Mouse (Mus musculus): ENCODE measurements at regions not wholly inside any gene's neighbourhood (a gene's known extent, or its start where the extent isn't known, plus 50 kb on each side); places are given as distances from the start of the nearest gene placed in this dataset.

DNA sequence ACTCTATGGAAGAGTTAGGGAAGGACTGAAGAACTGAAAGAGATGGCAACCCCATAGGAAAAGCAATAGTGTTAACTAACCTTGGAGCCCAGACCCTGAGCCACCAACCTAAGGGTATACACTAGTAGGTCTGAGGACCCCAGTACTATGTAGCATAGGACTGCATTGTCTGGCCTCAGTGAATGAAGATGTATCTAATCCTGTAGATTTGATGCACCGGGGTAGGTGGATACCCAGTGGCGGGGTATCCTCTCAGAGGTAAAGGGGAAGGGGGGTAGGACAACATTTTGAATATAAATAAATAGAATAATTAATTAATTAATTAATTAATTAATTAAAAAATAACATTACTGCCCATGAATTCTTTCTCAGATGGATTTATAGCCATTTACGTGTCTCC is 387.9 kb upstream of the 4921530L21Rik start:
- Histone ChIP-seq H3K4me3 (replicated peaks) (no peak overlapping the region), H3K9me3 (no peaks in the 10 kb centered on the region), H3K27me3 (no peaks in the 10 kb centered on the region), H3K4me2 (replicated peaks) (no peak overlapping the region), H3K36me3 (no peaks in the 10 kb centered on the region), H3K9ac (replicated peaks) (no peak overlapping the region), H3K27ac (no peak overlapping the region), H3K4me1 (replicated peaks) (no peaks in the 10 kb centered on the region)
- WGBS, result 99% methylated on average over 3 of the region's 3 CpGs
- ATAC-seq, result no peak

DNA sequence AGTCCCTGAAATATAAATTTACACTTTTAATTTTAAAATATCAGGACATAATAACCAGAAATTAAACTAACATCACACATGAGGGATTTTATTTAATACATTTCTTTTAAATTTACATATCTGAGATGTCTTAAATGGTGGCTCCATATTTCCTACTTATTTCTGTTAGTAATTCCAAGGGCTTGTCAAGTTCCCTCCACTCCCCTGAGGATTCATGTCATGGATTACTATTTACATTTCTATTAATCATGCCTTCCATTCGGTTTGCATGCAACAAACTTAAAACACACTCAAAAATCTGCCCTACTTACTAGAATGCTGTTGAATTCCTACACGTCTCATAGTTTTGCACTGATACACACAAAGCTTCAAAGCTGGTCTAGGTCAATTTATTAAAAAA is 387.1 kb upstream of the 4921530L21Rik start:
- Histone ChIP-seq H3K36me3 (no peaks in the 10 kb centered on the region), H3K9me3 (no peaks in the 10 kb centered on the region), H3K27me3 (no peaks in the 10 kb centered on the region), H3K4me3 (replicated peaks) (no peak overlapping the region), H3K4me1 (replicated peaks) (no peaks in the 10 kb centered on the region), H3K4me2 (replicated peaks) (no peak overlapping the region), H3K27ac (no peak overlapping the region), H3K9ac (replicated peaks) (no peak overlapping the region)
- ATAC-seq, result 0 out of 2 replicates have a peak, but pooled peaks have one; percentile 48
- WGBS, result 37% methylated on average over 2 of the region's 2 CpGs

DNA sequence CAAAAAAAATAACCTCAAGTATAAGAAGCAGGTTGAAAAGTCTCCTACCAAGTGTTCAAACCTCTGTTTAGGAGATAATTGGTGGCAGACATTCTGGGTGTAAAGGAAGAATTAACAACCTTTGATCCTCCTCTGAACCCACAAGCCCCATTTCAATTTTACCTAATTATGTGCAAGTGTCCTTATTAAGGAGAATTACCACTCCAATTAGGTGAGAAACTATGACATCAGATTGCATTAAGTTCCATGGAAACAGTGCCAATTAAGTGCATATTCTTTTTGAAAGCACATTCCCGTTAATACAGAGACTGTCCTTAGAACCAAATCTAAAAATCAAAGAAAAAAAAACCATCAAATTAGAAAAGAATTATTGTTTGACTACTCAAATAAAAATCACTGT is 366.0 kb upstream of the 4921530L21Rik start:
- Histone ChIP-seq H3K9ac (replicated peaks) (no peak overlapping the region), H3K36me3 (no peaks in the 10 kb centered on the region), H3K4me3 (replicated peaks) (no peak overlapping the region), H3K27me3 (no peaks in the 10 kb centered on the region), H3K4me1 (replicated peaks) (no peaks in the 10 kb centered on the region), H3K9me3 (no peaks in the 10 kb centered on the region), H3K27ac (no peak overlapping the region), H3K4me2 (replicated peaks) (no peak overlapping the region)
- no peak for ATAC-seq
- 68% methylated on average over 1 of the region's 1 CpGs for WGBS

DNA sequence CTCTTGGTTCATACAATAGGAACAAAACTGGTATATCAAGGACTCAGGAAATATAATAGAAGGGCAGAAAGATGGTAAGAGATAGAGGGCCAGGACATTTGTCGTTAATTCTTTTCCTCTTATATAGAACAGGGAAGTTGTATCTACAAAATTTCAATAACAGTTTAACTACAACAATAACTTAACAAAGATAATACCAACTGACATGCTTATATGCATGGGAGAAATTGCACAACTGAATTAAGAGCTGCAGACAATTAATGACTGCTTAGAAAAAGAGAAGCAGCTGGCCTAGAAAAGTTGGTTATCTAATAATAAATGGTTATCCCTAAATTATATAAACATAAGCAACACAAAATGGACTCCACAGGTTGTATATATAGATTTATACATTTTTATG is 362.2 kb upstream of the 4921530L21Rik start:
- H3K9me3 ChIP-seq, result no peaks in the 10 kb centered on the region
- H3K9ac ChIP-seq (replicated peaks), result no peak overlapping the region
- H3K4me2 ChIP-seq (replicated peaks), result no peak overlapping the region
- H3K4me3 ChIP-seq (replicated peaks), result no peak overlapping the region
- no peak overlapping the region for H3K27ac ChIP-seq
- H3K27me3 ChIP-seq, result no peaks in the 10 kb centered on the region
- H3K4me1 ChIP-seq (replicated peaks), result no peaks in the 10 kb centered on the region
- no peaks in the 10 kb centered on the region for H3K36me3 ChIP-seq
- WGBS, result 81% methylated on average over 1 of the region's 1 CpGs
- ATAC-seq, result no peak

DNA sequence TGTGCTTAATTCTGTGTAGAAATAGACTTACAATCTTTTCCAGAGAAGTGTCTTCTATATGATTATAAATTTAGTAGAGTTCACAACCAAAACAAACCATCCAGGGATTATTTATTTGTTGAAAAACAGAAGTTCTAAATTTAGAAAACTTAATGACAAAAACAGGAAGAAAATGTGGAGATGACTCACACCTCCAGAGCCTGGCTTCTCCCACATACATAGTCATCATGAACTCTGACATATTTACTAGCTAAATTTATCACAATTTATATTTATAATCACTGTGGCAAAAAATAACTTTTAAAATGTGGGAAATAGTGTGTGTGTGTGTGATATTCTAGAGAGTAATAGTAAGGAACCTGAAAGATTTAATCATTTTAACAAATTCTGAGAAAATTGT is 337.2 kb upstream of the 4921530L21Rik start:
- no peaks in the 10 kb centered on the region for H3K4me1 ChIP-seq (replicated peaks)
- no peak overlapping the region for H3K4me3 ChIP-seq (replicated peaks)
- no peak overlapping the region for H3K27ac ChIP-seq
- H3K9me3 ChIP-seq, result no peaks in the 10 kb centered on the region
- H3K4me2 ChIP-seq (replicated peaks), result no peak overlapping the region
- no peak overlapping the region for H3K9ac ChIP-seq (replicated peaks)
- no peaks in the 10 kb centered on the region for H3K36me3 ChIP-seq
- ATAC-seq, result no peak
- no peaks in the 10 kb centered on the region for H3K27me3 ChIP-seq

DNA sequence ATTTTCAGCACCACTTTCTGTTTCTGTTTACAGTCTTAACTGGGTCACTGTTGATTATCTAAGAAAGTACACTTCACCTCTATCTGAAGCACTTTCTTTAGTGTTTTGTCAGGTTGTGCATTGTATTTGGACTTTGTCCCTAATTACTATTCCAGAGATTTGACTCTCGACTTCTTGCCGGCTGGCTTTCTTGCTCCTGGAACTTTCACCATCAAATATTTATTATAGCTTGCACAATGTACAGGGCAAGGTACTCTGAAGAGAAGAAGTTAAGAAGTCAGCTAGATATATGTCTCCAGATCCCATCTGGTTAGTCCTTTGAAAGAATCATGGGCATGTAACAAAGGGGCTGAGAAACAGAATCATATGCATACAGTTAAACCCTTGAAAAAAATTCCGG is 290.0 kb upstream of the 4921530L21Rik start:
- Histone ChIP-seq H3K27me3 (no peaks in the 10 kb centered on the region), H3K9me3 (no peaks in the 10 kb centered on the region), H3K27ac (no peak overlapping the region), H3K9ac (replicated peaks) (no peak overlapping the region), H3K36me3 (no peaks in the 10 kb centered on the region), H3K4me1 (replicated peaks) (no peaks in the 10 kb centered on the region), H3K4me2 (replicated peaks) (no peak overlapping the region), H3K4me3 (replicated peaks) (no peak overlapping the region)
- 83% methylated on average over 3 of the region's 3 CpGs for WGBS
- ATAC-seq, result no peak

DNA sequence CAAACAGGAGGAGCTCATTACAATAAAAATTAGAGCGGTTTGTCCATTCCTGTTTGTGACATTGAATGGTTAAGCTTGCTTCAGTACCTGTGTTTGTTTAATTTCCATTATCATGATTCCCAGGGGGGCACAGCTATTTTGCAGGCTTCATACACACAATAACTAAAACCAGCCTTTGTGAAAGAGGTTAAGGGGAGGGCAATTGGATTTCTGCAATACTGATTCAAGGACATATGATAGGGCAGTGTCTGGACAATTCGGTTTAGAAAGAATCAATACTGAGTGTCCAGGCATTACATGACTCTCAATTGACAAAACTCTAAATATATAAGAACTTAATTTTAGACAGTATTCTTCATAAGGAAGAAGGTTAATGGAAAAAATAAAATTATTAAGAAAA is 284.7 kb upstream of the 4921530L21Rik start:
- no peaks in the 10 kb centered on the region for H3K36me3 ChIP-seq
- H3K4me1 ChIP-seq (replicated peaks), result 0 out of 2 replicates have a peak, but pooled peaks cover 3% of the 10 kb centered on the region
- H3K27ac ChIP-seq, result no peak overlapping the region
- H3K4me3 ChIP-seq (replicated peaks), result no peak overlapping the region
- 47% methylated on average over 2 of the region's 2 CpGs for WGBS
- no peaks in the 10 kb centered on the region for H3K9me3 ChIP-seq
- no peak overlapping the region for H3K4me2 ChIP-seq (replicated peaks)
- H3K9ac ChIP-seq (replicated peaks), result no peak overlapping the region
- ATAC-seq, result 0 out of 2 replicates have a peak, but pooled peaks have one; percentile 37
- H3K27me3 ChIP-seq, result no peaks in the 10 kb centered on the region

DNA sequence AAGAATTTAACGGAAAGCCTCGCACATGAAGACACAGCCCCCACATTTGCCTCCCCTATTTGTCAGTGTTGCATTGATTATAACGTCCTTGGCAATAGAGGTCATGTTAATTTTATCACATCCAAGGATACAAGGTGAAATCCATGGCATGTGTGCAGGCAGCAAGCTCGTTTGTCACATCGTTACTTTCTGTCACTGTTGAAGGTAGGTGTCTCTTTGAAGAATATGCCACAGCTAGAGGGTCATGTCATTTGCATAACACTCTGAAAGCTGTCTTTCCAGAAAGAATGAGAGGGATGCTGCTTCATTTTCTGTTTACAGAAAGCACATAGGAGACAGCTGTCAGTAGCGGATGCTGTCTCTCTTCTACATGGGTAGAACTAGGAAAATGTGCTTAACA is 235.1 kb upstream of the 4921530L21Rik start:
- WGBS, result 46% methylated on average over 6 of the region's 6 CpGs
- Histone ChIP-seq H3K9ac (replicated peaks) (no peak overlapping the region), H3K27me3 (no peaks in the 10 kb centered on the region), H3K9me3 (no peaks in the 10 kb centered on the region), H3K4me3 (replicated peaks) (no peak overlapping the region), H3K27ac (peak overlapping the region; percentile 58; the same call in 1 of the 2 replicates), H3K4me2 (replicated peaks) (no peak overlapping the region), H3K36me3 (no peaks in the 10 kb centered on the region), H3K4me1 (replicated peaks) (no peaks in the 10 kb centered on the region)
- 0 out of 2 replicates have a peak, but pooled peaks have one; percentile 14 for ATAC-seq

DNA sequence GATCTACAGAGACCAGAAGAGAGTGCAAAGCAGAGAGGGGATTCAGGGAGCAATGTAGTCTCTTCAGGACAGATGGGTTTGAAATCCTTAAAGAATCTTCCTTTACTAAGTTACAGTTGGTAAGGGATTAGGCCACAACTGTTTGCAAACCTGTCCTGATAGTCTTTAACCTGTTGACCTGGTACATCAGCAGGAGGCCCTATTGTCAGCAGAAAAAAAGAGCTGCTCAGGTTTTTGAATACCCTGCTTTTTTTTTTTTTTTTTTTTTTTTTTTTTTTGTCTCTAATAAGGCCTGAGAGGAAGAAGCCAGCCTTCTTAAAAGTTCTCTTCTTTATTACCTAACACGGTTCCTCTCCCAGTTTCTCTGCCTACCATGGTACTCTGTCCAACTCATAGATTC is 221.5 kb upstream of the 4921530L21Rik start:
- H3K9me3 ChIP-seq, result no peaks in the 10 kb centered on the region
- H3K27me3 ChIP-seq, result no peaks in the 10 kb centered on the region
- H3K27ac ChIP-seq, result no peak overlapping the region
- no peak overlapping the region for H3K4me3 ChIP-seq (replicated peaks)
- H3K4me1 ChIP-seq (replicated peaks), result no peaks in the 10 kb centered on the region
- no peak overlapping the region for H3K4me2 ChIP-seq (replicated peaks)
- no peaks in the 10 kb centered on the region for H3K36me3 ChIP-seq
- H3K9ac ChIP-seq (replicated peaks), result no peak overlapping the region
- ATAC-seq, result no peak
- WGBS, result 24% methylated on average over 1 of the region's 1 CpGs

DNA sequence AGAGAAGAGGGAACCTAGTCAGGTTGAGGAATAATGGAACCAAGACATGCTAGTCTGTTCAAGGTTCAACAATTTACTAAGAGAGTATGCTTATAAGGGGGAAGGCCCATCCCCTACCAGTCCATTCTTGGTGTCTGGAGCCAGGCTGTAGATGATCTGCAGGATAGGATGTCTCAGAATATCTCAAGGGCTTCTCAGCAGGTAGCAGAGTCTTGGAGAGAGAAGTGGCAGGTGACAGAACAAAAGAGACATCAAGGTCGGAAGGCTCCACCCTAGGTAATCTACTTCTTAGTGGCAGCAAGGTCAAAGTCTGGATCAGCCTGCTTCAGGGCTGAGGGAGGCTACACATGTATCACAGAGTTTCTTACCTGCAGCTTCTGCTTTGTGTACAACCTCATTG is 220.2 kb upstream of the 4921530L21Rik start:
- H3K9me3 ChIP-seq, result no peaks in the 10 kb centered on the region
- H3K27me3 ChIP-seq, result no peaks in the 10 kb centered on the region
- H3K27ac ChIP-seq, result no peak overlapping the region
- WGBS, result 94% methylated on average over 1 of the region's 1 CpGs
- no peak overlapping the region for H3K4me2 ChIP-seq (replicated peaks)
- H3K4me1 ChIP-seq (replicated peaks), result no peaks in the 10 kb centered on the region
- H3K9ac ChIP-seq (replicated peaks), result no peak overlapping the region
- H3K36me3 ChIP-seq, result no peaks in the 10 kb centered on the region
- no peak overlapping the region for H3K4me3 ChIP-seq (replicated peaks)
- ATAC-seq, result no peak

DNA sequence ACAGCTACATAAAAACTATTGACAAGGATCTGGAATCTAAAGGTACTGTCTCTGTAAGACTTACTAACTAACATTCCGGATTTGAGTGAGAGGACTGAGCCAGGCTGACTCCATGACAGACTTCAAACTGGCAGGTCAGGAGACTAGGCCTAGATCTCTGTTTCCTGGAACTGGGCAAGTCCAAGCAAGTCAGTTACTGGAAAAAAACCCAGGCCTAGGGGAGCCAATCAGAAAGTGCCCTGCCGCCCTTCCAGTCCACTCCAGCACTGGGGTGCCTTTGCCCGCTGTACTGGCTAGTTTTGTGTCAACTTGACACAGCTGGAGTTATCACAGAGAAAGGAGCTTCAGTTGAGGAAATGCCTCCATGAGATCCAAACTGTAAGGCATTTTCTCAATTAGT is 219.6 kb upstream of the 4921530L21Rik start:
- Histone ChIP-seq H3K36me3 (no peaks in the 10 kb centered on the region), H3K9me3 (no peaks in the 10 kb centered on the region), H3K4me3 (replicated peaks) (no peak overlapping the region), H3K4me1 (replicated peaks) (no peaks in the 10 kb centered on the region), H3K9ac (replicated peaks) (no peak overlapping the region), H3K4me2 (replicated peaks) (no peak overlapping the region), H3K27me3 (no peaks in the 10 kb centered on the region), H3K27ac (no peak overlapping the region)
- 98% methylated on average over 3 of the region's 3 CpGs for WGBS
- ATAC-seq, result no peak

DNA sequence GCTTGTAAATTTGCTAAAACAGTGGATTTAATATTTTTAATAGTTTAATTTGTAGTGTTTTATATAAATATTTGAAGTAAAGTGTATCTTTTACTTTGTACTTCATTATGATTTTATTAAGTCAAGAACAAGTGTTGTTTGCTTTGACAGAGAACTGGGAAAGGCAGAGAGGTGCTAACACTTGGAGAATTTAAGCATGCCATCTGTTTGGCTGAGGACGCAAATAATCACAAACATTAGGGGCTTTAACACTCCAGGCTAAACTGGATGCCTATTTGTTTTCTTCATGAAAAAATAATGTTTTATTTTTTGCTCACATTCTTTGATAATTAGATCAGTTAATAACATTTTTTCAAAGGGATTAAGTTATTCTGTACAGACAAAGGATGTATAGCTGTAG is 193.6 kb upstream of the 4921530L21Rik start:
- WGBS, result 80% methylated on average over 1 of the region's 1 CpGs
- H3K4me1 ChIP-seq (replicated peaks), result no peaks in the 10 kb centered on the region
- H3K9me3 ChIP-seq, result no peaks in the 10 kb centered on the region
- H3K27ac ChIP-seq, result no peak overlapping the region
- H3K4me3 ChIP-seq (replicated peaks), result no peak overlapping the region
- H3K36me3 ChIP-seq, result no peaks in the 10 kb centered on the region
- H3K27me3 ChIP-seq, result no peaks in the 10 kb centered on the region
- no peak overlapping the region for H3K9ac ChIP-seq (replicated peaks)
- ATAC-seq, result no peak
- no peak overlapping the region for H3K4me2 ChIP-seq (replicated peaks)

DNA sequence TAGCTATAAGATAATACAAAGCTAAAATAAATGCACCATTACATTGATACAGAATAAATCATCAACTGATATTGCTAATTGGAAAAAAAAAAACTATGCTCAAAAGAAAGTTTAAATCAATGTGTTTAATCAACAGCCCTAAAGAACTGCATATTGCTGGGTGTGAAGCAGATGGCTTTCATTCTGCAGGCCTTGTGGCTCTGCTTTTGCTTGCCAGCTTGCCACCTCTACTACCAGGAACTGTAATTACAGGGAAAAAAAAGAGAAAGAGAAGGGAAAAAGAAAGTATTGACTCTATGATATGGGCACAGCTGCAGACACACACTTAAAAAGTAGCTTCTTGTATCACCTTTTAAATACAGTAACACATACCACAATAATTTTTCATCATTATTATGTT is 192.4 kb upstream of the 4921530L21Rik start:
- Histone ChIP-seq H3K27me3 (no peaks in the 10 kb centered on the region), H3K4me2 (replicated peaks) (no peak overlapping the region), H3K9me3 (no peaks in the 10 kb centered on the region), H3K4me3 (replicated peaks) (no peak overlapping the region), H3K36me3 (no peaks in the 10 kb centered on the region), H3K9ac (replicated peaks) (no peak overlapping the region), H3K27ac (no peak overlapping the region), H3K4me1 (replicated peaks) (no peaks in the 10 kb centered on the region)
- no peak for ATAC-seq
